Comparison of ENCODE assay signal across 22 mouse cellular contexts in genomic region chr11:56823471-56823870, GRCm38 (mm10).
"Had no signal": no experiment of that assay in that cellular context is flagged by ENCODE, and none has a peak within 500 bp of the region (broad histone marks: within the 10 kb centered on the region; RNA-seq: fewer than 3 reads in every experiment).

No protein-coding gene starts in this region.

- H3K27ac ChIP-seq: gastrocnemius, adult 2 months; heart, embryonic 13.5 days; heart, embryonic 15.5 days; hindbrain, embryonic 10.5 days; hindbrain, embryonic 12.5 days; hindbrain, embryonic 14.5 days; intestine, embryonic 15.5 days; layer of hippocampus, adult 2 months; left cerebral cortex, adult 2 months; limb, embryonic 10.5 days; limb, embryonic 12.5 days; liver, embryonic 13.5 days; liver, embryonic 15.5 days had no signal

- H3K4me3 ChIP-seq: gastrocnemius, adult 2 months; heart, embryonic 13.5 days; heart, embryonic 15.5 days; hindbrain, embryonic 10.5 days; hindbrain, embryonic 12.5 days; intestine, embryonic 15.5 days; layer of hippocampus, adult 2 months; left cerebral cortex, adult 2 months; limb, embryonic 10.5 days; limb, embryonic 12.5 days; liver, embryonic 13.5 days; liver, embryonic 15.5 days had no signal

- DNase-seq: gastrocnemius, adult 2 months; gastrocnemius, postnatal 10 days; gastrocnemius, postnatal 25 days; kidney, adult 18-20 months; kidney, adult 8-10 months; kidney, postnatal 10 days; kidney, postnatal 25 days; kidney, postnatal 4 days; liver; liver, embryonic 13.5 days; liver, postnatal 0 days had no signal

- H3K9ac ChIP-seq: heart, embryonic 13.5 days; heart, embryonic 15.5 days; hindbrain, embryonic 12.5 days; hindbrain, embryonic 14.5 days; intestine, embryonic 15.5 days; limb, embryonic 12.5 days; liver, embryonic 13.5 days; liver, embryonic 15.5 days; liver, postnatal 0 days had no signal

- H3K4me1 ChIP-seq: heart, embryonic 13.5 days; heart, embryonic 15.5 days; hindbrain, embryonic 10.5 days; hindbrain, embryonic 12.5 days; intestine, embryonic 15.5 days; limb, embryonic 10.5 days; limb, embryonic 12.5 days; liver, embryonic 13.5 days; liver, embryonic 15.5 days had no signal

- H3K36me3 ChIP-seq: heart, embryonic 13.5 days; heart, embryonic 15.5 days; hindbrain, embryonic 10.5 days; hindbrain, embryonic 12.5 days; intestine, embryonic 15.5 days; limb, embryonic 10.5 days; limb, embryonic 12.5 days; liver, embryonic 13.5 days; liver, embryonic 15.5 days had no signal

- H3K27me3 ChIP-seq: heart, embryonic 13.5 days; heart, embryonic 15.5 days; hindbrain, embryonic 12.5 days; intestine, embryonic 15.5 days; limb, embryonic 12.5 days; liver, embryonic 13.5 days; liver, embryonic 15.5 days had no signal
